In the genomic region with DNA sequence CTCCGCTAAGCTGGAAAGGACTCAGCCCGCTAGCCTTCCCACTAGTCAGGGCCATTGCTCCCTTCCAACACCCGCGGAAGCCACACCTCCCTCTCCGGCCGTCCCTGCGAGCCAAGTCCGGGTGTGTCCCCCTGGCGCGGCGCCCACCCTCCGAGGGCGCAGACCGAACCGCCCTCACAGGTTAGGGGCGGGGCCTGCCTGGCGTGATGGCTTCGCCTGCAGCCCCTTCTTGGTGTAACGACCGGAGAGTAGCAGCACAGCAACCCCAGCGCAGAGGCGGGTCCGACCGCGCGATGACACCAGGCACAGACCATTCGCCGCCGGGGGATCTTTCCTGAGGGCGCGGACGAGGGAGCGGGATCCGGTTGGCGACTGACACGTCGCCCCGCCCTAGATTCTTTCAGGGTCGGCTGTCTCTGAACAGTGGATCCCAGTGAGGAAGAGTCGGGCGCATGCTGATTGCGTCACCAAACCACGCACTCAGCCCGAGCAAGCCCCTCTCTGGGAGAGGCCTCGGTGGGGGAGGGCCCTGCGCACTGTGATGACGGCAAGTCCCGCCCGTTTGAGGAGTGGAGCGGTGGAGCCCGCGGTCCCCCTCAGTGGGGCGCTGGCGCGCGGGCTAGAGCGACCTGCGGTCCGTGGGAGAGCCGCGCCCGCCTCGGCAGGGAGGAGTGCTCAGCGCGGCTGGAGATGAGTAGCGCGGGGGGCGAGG, we compare ENCODE assay signal across 8 mouse cellular contexts. TPM values are rescaled to one million over a fixed set of nuclear protein-coding genes. Genes with fewer than 3 reads are reported as not detected.
DNase-seq lines count a peak whose midpoint lies in the region; ATAC-seq and TF ChIP-seq lines count a peak whose summit lies in the region.

A gene (plus strand): TSS at position 544 of the 712 bp plus-strand sequence.

- peaks cover 9% of the 10 kb centered on the region for H3K4me1 ChIP-seq in bone marrow macrophage, adult 2 months (ENCODE audit: control insufficient read depth, insufficient read depth, low read length)
- peaks cover 6% of the 10 kb centered on the region for H3K4me1 ChIP-seq in embryonic fibroblast, embryonic 13.5 days (ENCODE audit: control insufficient read depth, insufficient read depth, low read length)
- no peaks in the 10 kb centered on the region for H3K4me1 ChIP-seq in kidney, embryonic 14.5 days (ENCODE audit: control insufficient read depth, insufficient read depth, low read length)
- H3K4me1 ChIP-seq in limb, embryonic 15.5 days, result peaks cover 4% of the 10 kb centered on the region

- no peak for TF ChIP-seq CTCF in bone marrow macrophage, adult 2 months (IDR thresholded peaks at IDR 0.05; ENCODE audit: low read depth, low read length)
- no peak for TF ChIP-seq CTCF in embryonic fibroblast, embryonic 13.5 days (IDR thresholded peaks at IDR 0.05; ENCODE audit: borderline replicate concordance, insufficient read depth, low read length)

- peak within 1 kb of the TSS; percentile 94 for H3K27ac ChIP-seq in bone marrow macrophage, adult 2 months (ENCODE audit: insufficient read depth, low read depth, low read length)
- H3K27ac ChIP-seq in embryonic fibroblast, embryonic 13.5 days (ENCODE audit: insufficient read depth, low read length), result peak within 1 kb of the TSS; percentile 98
- peak within 1 kb of the TSS; percentile 93 for H3K27ac ChIP-seq in kidney, embryonic 14.5 days (ENCODE audit: low read depth, low read length)
- H3K27ac ChIP-seq in limb, embryonic 15.5 days, result peak within 1 kb of the TSS; percentile 99

- H3K36me3 ChIP-seq in kidney, embryonic 14.5 days (ENCODE audit: control insufficient read depth, insufficient read depth, low read length), result no peaks in the 10 kb centered on the region
- H3K36me3 ChIP-seq in limb, embryonic 15.5 days, result no peaks in the 10 kb centered on the region

- H3K27me3 ChIP-seq in kidney, embryonic 14.5 days (ENCODE audit: control insufficient read depth, insufficient read depth, low read length), result no peaks in the 10 kb centered on the region
- no peaks in the 10 kb centered on the region for H3K27me3 ChIP-seq in limb, embryonic 15.5 days

- H3K4me2 ChIP-seq in kidney, embryonic 14.5 days (replicated peaks; ENCODE audit: low read depth, low read length), result peak within 1 kb of the TSS; percentile 92
- H3K4me2 ChIP-seq in limb, embryonic 15.5 days, result peak within 1 kb of the TSS; percentile 90

- peak within 1 kb of the TSS; percentile 78 for H3K4me3 ChIP-seq in bone marrow macrophage, adult 2 months (ENCODE audit: insufficient read depth, low read length)
- H3K4me3 ChIP-seq in embryonic fibroblast, embryonic 13.5 days (ENCODE audit: insufficient read depth, low read length), result peak within 1 kb of the TSS; percentile 74
- peak within 1 kb of the TSS; percentile 81 for H3K4me3 ChIP-seq in kidney, embryonic 14.5 days (ENCODE audit: low read length)
- peak within 1 kb of the TSS; percentile 76 for H3K4me3 ChIP-seq in limb, embryonic 15.5 days

- DNase-seq in A20 (ENCODE audit: low read depth, low spot score), result peak; percentile 99
- DNase-seq in heart, adult 9 months (ENCODE audit: low spot score in 2 of 2), result peak; percentile 99 to 100
- peak; percentile 97 to 98 for DNase-seq in monocyte, adult 2 months (ENCODE audit: low read depth in 1 of 2, low spot score in 2 of 2)
- peak; percentile 99 for DNase-seq in spleen, postnatal 36 days (ENCODE audit: low spot score in 2 of 2)

- H3K9me3 ChIP-seq in kidney, embryonic 14.5 days (ENCODE audit: control insufficient read depth, low read length), result no peaks in the 10 kb centered on the region
- H3K9me3 ChIP-seq in limb, embryonic 15.5 days, result no peaks in the 10 kb centered on the region

- peak within 1 kb of the TSS; percentile 92 for H3K9ac ChIP-seq in kidney, embryonic 14.5 days (ENCODE audit: low read depth, low read length)
- peak within 1 kb of the TSS; percentile 94 for H3K9ac ChIP-seq in limb, embryonic 15.5 days

- ATAC-seq in kidney, embryonic 14.5 days (ENCODE audit: low FRiP score, low TSS enrichment), result peak; percentile 97
- peak; percentile 97 for ATAC-seq in limb, embryonic 15.5 days (ENCODE audit: insufficient number of reproducible peaks, low FRiP score, low TSS enrichment, low read depth)

- under 1% methylated on average over 59 of the region's 68 CpGs for WGBS in kidney, embryonic 14.5 days
- WGBS in limb, embryonic 15.5 days, result under 1% methylated on average over 68 of the region's 68 CpGs

- peak; percentile 92; the same call in 1 of the 2 replicates for TF ChIP-seq POLR2A in bone marrow macrophage, adult 2 months (IDR thresholded peaks at IDR 0.05; ENCODE audit: borderline replicate concordance, low read depth, low read length)
- TF ChIP-seq POLR2A in embryonic fibroblast, embryonic 13.5 days (IDR thresholded peaks at IDR 0.05; ENCODE audit: low read depth, low read length), result peak; percentile 94

RNA-seq across cellular contexts. Expression of the gene that starts here (rescaled TPM):
- 26.4 and 34.0 TPM in 2 replicates for polyA plus RNA-seq in bone marrow macrophage, adult 2 months (2012; ENCODE audit: insufficient read depth, insufficient read length, missing spikeins)
- polyA plus RNA-seq in embryonic fibroblast, embryonic 13.5 days (2011; ENCODE audit: insufficient read length, low read depth, missing spikeins), result 221 and 258 TPM in 2 replicates
- polyA plus RNA-seq in kidney, embryonic 14.5 days (2014; fragmentation: Nextera tagmentation; extraction: Ambion mirVana), result 15.2 and 23.2 TPM in 2 replicates
- polyA plus RNA-seq in limb, embryonic 15.5 days (2015; fragmentation: Nextera tagmentation; extraction: Ambion mirVana), result 18.8 and 20.7 TPM in 2 replicates

Comparison
In these comparisons a context has a peak if more than half of its experiments do, and no peak if none do; other contexts are left out.
1. Peak in every context shown above with its lines: DNase-seq, ATAC-seq, H3K4me3 ChIP-seq and H3K27ac ChIP-seq.